Mouse (Mus musculus): Measurements from ENCODE around the gene Cgnl1. TPM values are rescaled to one million over a fixed set of nuclear protein-coding genes. Genes with fewer than 3 reads are reported as not detected.

Cgnl1 gene
- 54.6 and 57.2 TPM in 2 replicates for polyA plus RNA-seq (2016; fragmentation: Nextera tagmentation; extraction: Ambion mirVana)

DNA sequence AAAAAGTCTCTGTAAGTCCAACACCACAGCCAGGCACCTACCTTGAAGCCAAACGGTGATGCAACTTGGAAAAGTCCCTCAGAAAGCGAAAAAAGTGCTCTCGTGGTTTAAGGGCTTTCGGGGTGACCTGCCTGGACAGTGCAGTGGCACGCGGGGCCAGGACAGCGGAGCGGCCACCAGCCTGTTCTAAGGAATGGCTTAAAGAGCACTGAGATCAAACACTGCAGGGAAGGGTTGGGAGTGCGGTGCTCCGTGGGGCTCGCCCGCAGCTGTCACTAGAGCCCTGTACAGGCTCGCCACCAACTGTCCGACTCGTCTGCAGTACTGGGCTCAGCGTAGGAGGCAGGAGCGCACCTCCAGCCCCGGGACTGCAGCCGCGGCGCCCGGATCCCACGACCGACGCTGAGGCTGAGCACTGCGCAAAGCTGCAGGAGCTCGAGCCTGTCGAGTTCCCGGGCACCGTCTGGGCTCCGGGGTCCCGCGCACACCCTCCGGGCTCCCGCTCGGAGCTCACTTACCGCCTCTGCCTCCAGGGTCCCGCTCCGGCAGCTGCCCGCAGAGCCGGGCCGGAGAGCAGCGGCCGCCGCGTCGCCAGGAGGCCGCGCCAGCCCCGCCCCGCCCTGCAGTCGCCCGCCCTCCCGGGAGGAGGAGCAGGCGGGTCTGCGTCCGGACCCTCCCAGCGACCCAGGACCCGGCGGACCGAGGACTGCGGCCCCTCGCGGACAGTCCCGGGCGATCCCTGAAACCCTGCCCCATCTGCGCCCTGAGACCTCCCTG is at the start of gene Cgnl1:
Gene Cgnl1, minus strand, starts transcription at position 612 of the 777 bp plus-strand sequence.
- Histone ChIP-seq H3K36me3 (peaks cover 6% of the 10 kb centered on the region), H3K9me3 (replicated peaks) (no peaks in the 10 kb centered on the region; the same call in 1 of the 2 replicates), H3K4me3 (peak within 1 kb of the TSS; percentile 90), H3K4me1 (replicated peaks) (peaks cover 50% of the 10 kb centered on the region), H3K27ac (ENCODE audit: poor library complexity, severe bottlenecking) (peak within 1 kb of the TSS; percentile 85), H3K4me2 (peak within 1 kb of the TSS; percentile 82), H3K9ac (peak within 1 kb of the TSS; percentile 85), H3K27me3 (replicated peaks) (no peaks in the 10 kb centered on the region)
- WGBS = under 1% methylated on average over 51 of the region's 67 CpGs
- ATAC-seq (ENCODE audit: insufficient number of reproducible peaks, low FRiP score) = peak; percentile 82

DNA sequence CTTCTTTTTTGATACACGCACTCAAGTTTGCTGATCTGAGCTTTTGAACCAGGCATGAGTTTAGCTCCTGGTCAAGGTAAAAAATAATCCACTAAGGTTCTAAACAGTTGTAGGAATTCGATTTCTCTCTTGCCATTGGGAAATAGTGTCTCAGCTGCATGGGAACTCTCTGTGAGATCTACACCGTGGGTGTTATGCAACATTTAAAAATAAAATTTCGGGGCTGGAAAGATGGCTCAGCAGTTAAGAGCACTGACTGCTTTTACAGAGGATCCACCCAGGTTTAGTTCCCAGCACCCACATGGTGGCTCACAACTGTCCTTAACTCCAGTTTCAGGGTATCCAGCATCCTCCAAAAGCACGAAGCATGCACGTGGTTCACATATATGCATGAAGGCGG is 47.1 kb upstream of the Cgnl1 start:
- Histone ChIP-seq H3K27me3 (replicated peaks) (no peaks in the 10 kb centered on the region), H3K9me3 (replicated peaks) (peaks cover 1% of the 10 kb centered on the region; the same call in 1 of the 2 replicates), H3K4me3 (no peak overlapping the region), H3K4me2 (no peak overlapping the region), H3K4me1 (replicated peaks) (0 out of 2 replicates have a peak, but pooled peaks cover 2% of the 10 kb centered on the region), H3K9ac (no peak overlapping the region), H3K36me3 (no peaks in the 10 kb centered on the region), H3K27ac (ENCODE audit: poor library complexity, severe bottlenecking) (no peak overlapping the region)
- 82% methylated on average over 7 of the region's 7 CpGs for WGBS
- ATAC-seq (ENCODE audit: insufficient number of reproducible peaks, low FRiP score) = no peak

DNA sequence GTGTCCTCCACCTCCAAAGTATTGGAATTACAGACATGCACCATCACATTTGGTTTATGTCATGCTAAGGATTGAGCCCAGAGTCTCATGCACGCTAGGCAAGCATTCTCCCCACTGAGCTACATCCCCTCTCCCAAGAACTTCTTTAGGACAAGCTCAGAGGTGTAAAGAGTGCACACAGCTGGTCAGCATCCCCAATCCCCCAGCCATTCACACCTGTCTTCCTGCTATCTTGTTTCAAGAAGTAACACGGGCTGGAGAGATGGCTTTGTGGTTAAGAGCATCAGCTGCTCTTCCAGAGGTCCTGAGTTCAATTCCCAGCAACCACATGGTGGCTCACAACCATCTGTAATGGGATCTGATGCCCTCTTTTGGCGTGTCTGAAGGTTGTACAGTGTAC is 44.7 kb upstream of the Cgnl1 start:
- H3K4me1 ChIP-seq (replicated peaks) = peaks cover 2% of the 10 kb centered on the region; the same call in 1 of the 2 replicates
- no peak overlapping the region for H3K27ac ChIP-seq (ENCODE audit: poor library complexity, severe bottlenecking)
- no peaks in the 10 kb centered on the region for H3K27me3 ChIP-seq (replicated peaks)
- no peaks in the 10 kb centered on the region for H3K9me3 ChIP-seq (replicated peaks)
- no peak overlapping the region for H3K9ac ChIP-seq
- H3K4me2 ChIP-seq = no peak overlapping the region
- H3K4me3 ChIP-seq = no peak overlapping the region
- no peak for ATAC-seq (ENCODE audit: insufficient number of reproducible peaks, low FRiP score)
- 50% methylated on average over 3 of the region's 3 CpGs for WGBS
- H3K36me3 ChIP-seq = no peaks in the 10 kb centered on the region

DNA sequence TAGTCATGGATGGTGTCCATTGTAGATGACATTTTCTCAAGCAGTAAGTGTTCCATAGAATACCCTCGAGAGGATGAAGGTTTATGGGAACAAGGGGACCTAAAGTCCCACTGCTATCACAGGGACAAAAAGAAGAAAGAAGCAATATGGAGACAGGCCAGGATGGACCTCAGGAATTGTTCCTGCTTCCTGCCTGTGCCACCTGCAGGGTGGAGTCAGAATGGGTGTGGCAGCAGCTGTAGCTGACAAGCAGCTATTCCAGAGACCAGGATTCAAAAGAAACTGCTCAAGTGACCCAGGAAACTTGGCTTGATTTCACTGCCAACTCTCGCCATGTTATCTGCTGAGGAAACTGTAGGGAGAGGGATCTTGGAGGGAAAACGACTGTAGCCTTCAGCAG is 42.2 kb upstream of the Cgnl1 start:
- Histone ChIP-seq H3K4me1 (replicated peaks) (peaks cover 2% of the 10 kb centered on the region; the same call in 1 of the 2 replicates), H3K27ac (ENCODE audit: poor library complexity, severe bottlenecking) (no peak overlapping the region), H3K27me3 (replicated peaks) (no peaks in the 10 kb centered on the region), H3K9me3 (replicated peaks) (no peaks in the 10 kb centered on the region), H3K4me3 (no peak overlapping the region), H3K36me3 (no peaks in the 10 kb centered on the region), H3K9ac (no peak overlapping the region), H3K4me2 (no peak overlapping the region)
- ATAC-seq (ENCODE audit: insufficient number of reproducible peaks, low FRiP score) = no peak
- 76% methylated on average over 3 of the region's 3 CpGs for WGBS

DNA sequence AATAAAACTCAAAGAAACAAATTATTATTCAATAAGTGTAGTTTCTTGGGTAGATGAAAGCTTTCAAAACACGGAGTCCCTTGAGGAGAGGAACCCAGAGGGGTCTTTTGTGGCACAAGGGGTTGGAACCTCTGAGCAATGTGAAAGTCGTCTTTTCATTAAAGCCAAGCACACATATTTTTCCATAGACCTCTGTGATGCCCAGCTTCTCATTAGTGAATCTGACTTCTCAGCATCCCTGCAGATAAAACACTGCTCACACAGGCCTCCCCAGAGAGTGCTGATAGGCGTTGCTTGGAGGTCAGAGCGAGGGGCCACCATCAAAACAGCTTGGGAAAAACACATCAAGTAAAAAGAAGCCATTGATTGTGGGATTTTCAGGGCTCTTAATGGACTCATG is 41.5 kb upstream of the Cgnl1 start:
- no peak overlapping the region for H3K4me3 ChIP-seq
- no peaks in the 10 kb centered on the region for H3K27me3 ChIP-seq (replicated peaks)
- ATAC-seq (ENCODE audit: insufficient number of reproducible peaks, low FRiP score) = no peak
- no peak overlapping the region for H3K9ac ChIP-seq
- H3K4me1 ChIP-seq (replicated peaks) = peaks cover 2% of the 10 kb centered on the region; the same call in 1 of the 2 replicates
- no peaks in the 10 kb centered on the region for H3K36me3 ChIP-seq
- H3K4me2 ChIP-seq = no peak overlapping the region
- WGBS = 46% methylated on average over 4 of the region's 4 CpGs
- H3K27ac ChIP-seq (ENCODE audit: poor library complexity, severe bottlenecking) = no peak overlapping the region
- H3K9me3 ChIP-seq (replicated peaks) = no peaks in the 10 kb centered on the region

DNA sequence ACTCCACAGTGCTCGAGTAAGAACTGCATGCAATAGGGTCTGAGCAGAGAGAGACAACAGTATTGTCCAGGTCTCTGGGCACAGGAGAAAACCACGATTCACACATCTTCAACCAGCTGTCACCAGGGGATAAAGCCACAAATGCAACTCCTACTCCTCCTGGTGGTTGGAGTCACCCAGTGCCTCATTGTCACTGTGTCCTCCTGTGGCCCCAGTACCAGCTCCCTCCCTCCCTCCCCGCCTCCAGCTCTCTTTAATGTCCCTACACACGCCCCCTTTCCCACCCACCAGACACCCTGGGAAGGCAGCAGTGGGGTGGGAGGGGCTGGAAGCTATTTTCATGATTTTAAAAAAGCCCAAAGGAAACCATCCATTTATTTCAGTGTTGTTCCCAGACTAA is 41.0 kb upstream of the Cgnl1 start:
- Histone ChIP-seq H3K4me2 (no peak overlapping the region), H3K27me3 (replicated peaks) (no peaks in the 10 kb centered on the region), H3K9ac (no peak overlapping the region), H3K4me3 (no peak overlapping the region), H3K9me3 (replicated peaks) (no peaks in the 10 kb centered on the region), H3K36me3 (no peaks in the 10 kb centered on the region), H3K27ac (ENCODE audit: poor library complexity, severe bottlenecking) (no peak overlapping the region), H3K4me1 (replicated peaks) (peaks cover 2% of the 10 kb centered on the region; the same call in 1 of the 2 replicates)
- no peak for ATAC-seq (ENCODE audit: insufficient number of reproducible peaks, low FRiP score)
- 26% methylated on average over 4 of the region's 4 CpGs for WGBS

DNA sequence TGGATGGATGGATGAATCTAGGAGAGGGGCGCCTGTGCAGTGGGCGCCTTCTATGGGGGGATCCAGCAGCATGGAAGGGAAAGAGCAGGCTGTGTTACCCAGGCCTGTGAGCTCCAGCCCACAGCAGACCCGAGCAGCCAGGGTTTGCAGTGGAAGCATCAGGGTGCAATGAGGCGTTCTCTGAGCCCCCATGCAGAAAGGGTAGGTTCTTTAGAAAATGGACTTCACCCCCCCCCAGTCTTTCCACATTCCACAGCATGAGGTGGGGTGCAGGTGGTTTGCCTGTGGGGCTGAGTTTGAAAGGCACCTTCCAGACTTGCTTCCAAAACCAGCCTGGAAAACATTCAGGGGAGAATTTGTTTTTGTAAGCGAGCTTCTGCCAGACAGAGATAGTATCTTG is 40.0 kb upstream of the Cgnl1 start:
- Histone ChIP-seq H3K9ac (no peak overlapping the region), H3K4me3 (no peak overlapping the region), H3K9me3 (replicated peaks) (no peaks in the 10 kb centered on the region), H3K4me1 (replicated peaks) (peaks cover 2% of the 10 kb centered on the region; the same call in 1 of the 2 replicates), H3K36me3 (no peaks in the 10 kb centered on the region), H3K27me3 (replicated peaks) (no peaks in the 10 kb centered on the region), H3K4me2 (no peak overlapping the region), H3K27ac (ENCODE audit: poor library complexity, severe bottlenecking) (no peak overlapping the region)
- ATAC-seq (ENCODE audit: insufficient number of reproducible peaks, low FRiP score) = no peak
- WGBS = 70% methylated on average over 5 of the region's 5 CpGs

DNA sequence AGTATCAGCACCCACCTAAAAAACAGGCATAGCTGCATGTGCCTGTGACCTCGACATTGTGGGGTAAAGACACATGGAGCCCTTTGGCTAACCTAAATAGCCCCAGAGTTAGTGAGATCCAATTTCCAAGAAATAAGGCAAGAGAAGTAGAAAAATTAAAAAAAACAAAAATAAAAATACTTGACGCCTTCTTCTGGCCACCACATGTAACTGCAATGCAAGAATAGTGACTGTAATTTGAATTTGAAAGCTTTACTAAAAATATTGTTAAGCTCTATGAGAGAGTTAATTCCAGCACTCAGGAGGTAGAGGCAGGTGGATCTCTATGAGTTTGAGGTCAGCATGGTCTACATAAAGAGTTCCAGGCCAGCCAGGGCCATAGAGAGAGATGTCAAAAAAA is 39.3 kb upstream of the Cgnl1 start:
- no peaks in the 10 kb centered on the region for H3K27me3 ChIP-seq (replicated peaks)
- no peak overlapping the region for H3K4me3 ChIP-seq
- no peak overlapping the region for H3K27ac ChIP-seq (ENCODE audit: poor library complexity, severe bottlenecking)
- WGBS = 76% methylated on average over 2 of the region's 2 CpGs
- no peak for ATAC-seq (ENCODE audit: insufficient number of reproducible peaks, low FRiP score)
- no peaks in the 10 kb centered on the region for H3K36me3 ChIP-seq
- H3K9me3 ChIP-seq (replicated peaks) = no peaks in the 10 kb centered on the region
- H3K9ac ChIP-seq = no peak overlapping the region
- H3K4me2 ChIP-seq = no peak overlapping the region
- H3K4me1 ChIP-seq (replicated peaks) = peaks cover 7% of the 10 kb centered on the region

DNA sequence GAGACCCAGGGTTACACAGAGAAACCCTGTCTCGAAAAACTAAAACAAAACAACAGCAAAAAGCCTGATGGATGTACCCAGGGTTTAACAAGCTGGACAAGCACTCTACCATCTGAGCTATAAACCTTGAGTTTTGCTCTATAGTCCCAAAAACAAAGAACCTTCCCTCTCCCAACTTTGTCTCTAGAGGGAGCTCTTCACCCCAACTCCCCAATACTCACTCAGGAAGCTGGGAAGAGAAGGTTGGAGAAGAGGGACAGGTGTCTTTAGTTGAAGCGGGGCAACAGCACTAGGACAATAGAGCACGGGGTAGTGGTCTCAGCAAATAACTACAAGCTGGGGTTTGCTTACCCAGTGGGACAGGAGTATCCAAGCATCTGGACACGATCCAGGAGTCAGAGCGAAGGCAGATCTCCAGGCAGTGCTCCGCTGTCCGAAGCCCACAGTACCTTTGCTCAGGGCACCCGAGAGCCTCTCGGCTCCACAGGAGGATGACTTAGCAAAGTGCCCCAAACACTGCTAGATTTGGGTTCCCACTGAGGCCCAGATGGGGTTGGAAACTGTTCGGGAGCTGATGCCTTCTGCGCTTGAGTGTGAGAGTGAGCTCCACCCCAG is 37.3 kb upstream of the Cgnl1 start:
- 38% methylated on average over 11 of the region's 11 CpGs for WGBS
- no peak for ATAC-seq (ENCODE audit: insufficient number of reproducible peaks, low FRiP score)
- Histone ChIP-seq H3K4me1 (replicated peaks) (peaks cover 18% of the 10 kb centered on the region), H3K27ac (ENCODE audit: poor library complexity, severe bottlenecking) (no peak overlapping the region), H3K9me3 (replicated peaks) (no peaks in the 10 kb centered on the region), H3K4me3 (peak overlapping the region; percentile 15; the same call in 1 of the 2 replicates), H3K4me2 (peak overlapping the region; percentile 58), H3K27me3 (replicated peaks) (no peaks in the 10 kb centered on the region), H3K9ac (no peak overlapping the region), H3K36me3 (no peaks in the 10 kb centered on the region)

DNA sequence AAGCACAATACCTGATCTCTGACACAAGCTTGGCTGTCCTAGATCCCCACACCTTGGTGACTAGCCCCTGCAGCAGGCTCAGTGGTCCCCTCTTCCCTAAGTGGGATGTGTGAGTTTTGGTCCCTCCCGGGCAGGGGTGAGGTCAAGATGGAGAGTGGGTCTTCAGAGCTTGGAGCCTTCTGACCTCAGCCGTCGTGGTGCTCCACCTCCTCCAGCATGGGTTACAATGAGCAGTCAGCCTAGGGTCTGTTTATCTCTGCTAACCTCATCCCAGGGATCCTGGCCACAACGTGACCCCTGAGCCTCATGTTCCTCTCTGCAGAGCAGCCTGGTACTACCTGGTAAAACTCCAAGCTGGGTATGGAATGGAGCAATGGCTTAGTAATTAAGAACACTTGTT is 36.4 kb upstream of the Cgnl1 start:
- Histone ChIP-seq H3K4me2 (no peak overlapping the region), H3K27me3 (replicated peaks) (no peaks in the 10 kb centered on the region), H3K9me3 (replicated peaks) (no peaks in the 10 kb centered on the region), H3K36me3 (no peaks in the 10 kb centered on the region), H3K4me1 (replicated peaks) (peaks cover 21% of the 10 kb centered on the region), H3K4me3 (no peak overlapping the region), H3K27ac (ENCODE audit: poor library complexity, severe bottlenecking) (no peak overlapping the region), H3K9ac (no peak overlapping the region)
- 52% methylated on average over 4 of the region's 4 CpGs for WGBS
- no peak for ATAC-seq (ENCODE audit: insufficient number of reproducible peaks, low FRiP score)

DNA sequence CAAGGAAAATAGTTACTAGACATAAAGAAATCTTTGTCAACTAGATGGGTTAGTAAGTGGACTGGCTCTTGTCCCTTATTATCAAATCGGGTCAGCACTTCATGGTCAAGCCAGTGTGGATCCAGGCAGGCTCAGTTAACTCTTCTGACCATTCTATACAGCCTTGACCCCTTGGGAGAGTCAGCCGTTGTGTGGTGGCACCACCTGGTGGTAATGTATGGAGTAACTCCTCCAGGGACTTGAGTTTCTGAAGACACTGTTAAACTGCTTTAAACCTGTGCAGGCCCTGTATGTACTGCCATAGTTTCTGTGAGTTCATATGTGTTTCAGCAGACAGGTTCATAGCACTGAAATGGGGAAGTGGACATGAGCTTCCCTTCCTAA is 35.0 kb upstream of the Cgnl1 start:
- Histone ChIP-seq H3K9me3 (replicated peaks) (no peaks in the 10 kb centered on the region), H3K27ac (ENCODE audit: poor library complexity, severe bottlenecking) (no peak overlapping the region), H3K27me3 (replicated peaks) (0 out of 2 replicates have a peak, but pooled peaks cover 2% of the 10 kb centered on the region), H3K36me3 (no peaks in the 10 kb centered on the region), H3K4me2 (no peak overlapping the region), H3K9ac (no peak overlapping the region), H3K4me1 (replicated peaks) (peaks cover 21% of the 10 kb centered on the region), H3K4me3 (no peak overlapping the region)
- 4% methylated on average over 2 of the region's 2 CpGs for WGBS
- peak; percentile 63 for ATAC-seq (ENCODE audit: insufficient number of reproducible peaks, low FRiP score)

Data from heart, embryonic 12.5 days (tissue).